Mouse (Mus musculus) adipocyte (in vitro differentiated cells): ENCODE measurements around the gene Adgrg1.

Experiments
- DNase-seq: peaks from one replicate; pipeline ENCODE4 v3.0.0-alpha.2; 2016; ENCODE audit warnings: low spot score

The Adgrg1 gene

DNA sequence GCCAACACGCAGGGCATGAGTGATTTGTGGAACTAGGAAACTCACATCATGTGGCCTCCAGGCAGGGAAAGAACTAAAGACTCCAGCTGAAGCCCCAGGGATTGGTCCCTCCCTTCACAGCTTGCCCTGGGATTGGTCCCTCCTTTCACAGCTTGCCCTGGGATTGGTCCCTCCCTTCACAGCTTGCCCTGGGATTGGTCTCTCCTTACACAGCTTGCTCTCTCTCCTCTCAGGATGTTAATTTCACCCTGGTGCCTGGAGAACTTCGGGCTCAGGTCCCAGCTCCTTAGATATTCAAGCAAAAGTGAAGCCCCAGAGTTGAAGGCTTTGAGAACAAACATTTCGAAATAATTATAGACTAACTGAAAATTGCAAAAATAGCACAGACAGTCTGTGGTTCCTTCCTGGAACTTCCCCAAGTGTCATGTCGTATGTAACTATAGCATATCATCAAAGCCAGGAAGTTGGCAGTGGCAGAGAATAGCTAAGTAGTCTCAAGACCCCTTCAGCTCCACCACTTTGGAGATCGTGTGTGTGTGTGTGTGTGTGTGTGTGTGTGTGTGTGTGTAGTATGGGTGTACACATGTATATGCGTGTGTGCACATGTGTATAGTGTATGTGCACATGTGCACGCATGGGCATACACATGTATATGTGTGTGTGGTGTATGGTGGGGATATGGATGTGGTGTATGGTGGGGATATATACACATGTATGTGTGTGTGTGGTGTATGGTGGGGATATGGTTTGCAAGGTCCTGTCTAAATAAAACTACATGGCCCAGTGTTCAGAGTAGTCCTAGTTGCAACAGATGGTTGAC, 62.8 kb downstream of the Adgrg1 start:
- peak; percentile 90 for DNase-seq

DNA sequence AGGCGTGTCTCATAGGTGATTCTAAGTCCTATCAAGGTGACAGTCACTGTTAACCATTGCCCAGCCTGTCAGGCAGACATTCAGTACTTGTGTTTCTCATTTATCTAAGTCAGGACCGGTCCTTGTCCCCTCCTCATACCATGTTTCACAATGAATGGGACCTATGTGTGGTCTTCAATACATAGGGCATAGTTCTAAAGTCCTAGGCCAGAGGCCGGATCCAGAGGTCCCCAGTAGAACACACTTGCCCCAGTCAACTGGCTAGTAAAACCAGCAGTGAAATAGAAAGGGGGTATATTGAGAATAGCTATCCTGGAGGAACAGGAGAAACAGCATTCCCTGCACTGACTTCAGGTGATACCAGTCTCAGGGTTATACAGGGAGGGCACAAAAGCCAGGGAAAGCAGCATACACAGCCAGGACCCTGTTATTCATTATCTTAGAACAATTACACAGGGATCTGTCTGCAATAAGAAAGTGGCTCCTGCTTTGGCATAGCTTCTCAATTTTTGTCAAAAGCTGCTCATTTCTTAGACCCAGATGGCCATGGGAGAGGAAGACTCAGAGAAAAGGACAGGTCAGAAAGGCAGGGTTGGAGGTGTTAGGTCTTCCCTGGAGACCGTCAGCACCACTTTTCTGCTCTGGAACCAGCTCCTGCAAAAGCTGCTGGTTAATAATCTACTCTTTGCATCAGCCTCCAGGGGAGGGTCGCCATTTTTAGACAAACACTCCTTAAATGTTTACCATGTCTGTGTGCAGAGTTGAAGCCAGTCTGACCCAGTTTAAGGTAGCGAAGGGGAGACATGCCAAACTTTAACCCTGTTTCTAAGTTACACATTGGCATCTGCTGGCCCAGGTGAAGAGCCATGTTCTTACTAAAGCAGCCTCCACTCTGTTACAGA, 67.6 kb downstream of the Adgrg1 start:
- DNase-seq = no peak

DNA sequence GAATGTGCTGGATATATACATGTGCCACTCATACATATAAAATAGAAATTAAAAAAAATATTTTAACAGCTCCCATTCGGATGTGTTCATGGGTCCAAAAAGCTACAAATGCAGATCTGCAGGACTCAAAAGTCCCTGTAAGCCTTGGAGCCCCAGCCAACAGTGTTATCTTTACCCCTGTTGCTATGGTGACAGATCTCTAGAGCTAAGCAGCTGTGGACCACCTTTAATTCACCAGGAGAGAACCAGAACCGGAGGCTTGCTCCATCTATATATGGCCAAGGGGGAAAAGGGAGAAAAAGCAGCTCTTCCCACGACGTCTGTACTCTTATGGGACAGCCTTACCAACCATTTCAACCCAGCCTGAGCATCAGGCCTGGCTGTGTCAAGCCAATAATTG, 70.3 kb downstream of the Adgrg1 start:
- DNase-seq = no peak

DNA sequence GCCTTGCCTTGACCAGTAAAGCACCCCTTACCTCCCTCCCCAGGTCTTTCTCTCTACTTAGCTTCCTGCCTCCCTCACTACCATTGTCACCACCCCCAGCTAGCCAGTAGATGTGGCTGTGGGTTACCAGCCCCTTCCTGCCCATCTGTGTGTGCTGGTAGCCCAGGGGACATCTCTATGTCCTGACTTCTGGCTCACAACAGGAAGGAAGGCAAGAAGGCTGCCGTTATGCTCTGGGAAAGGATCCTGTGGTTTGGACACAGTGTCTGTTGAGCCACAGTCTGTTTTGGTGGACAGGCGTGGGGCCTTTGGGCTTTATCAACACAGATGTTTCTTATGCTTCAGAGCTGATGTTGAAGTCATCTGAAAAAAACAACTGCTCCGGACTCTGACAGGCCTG, 72.4 kb downstream of the Adgrg1 start:
- no peak for DNase-seq

DNA sequence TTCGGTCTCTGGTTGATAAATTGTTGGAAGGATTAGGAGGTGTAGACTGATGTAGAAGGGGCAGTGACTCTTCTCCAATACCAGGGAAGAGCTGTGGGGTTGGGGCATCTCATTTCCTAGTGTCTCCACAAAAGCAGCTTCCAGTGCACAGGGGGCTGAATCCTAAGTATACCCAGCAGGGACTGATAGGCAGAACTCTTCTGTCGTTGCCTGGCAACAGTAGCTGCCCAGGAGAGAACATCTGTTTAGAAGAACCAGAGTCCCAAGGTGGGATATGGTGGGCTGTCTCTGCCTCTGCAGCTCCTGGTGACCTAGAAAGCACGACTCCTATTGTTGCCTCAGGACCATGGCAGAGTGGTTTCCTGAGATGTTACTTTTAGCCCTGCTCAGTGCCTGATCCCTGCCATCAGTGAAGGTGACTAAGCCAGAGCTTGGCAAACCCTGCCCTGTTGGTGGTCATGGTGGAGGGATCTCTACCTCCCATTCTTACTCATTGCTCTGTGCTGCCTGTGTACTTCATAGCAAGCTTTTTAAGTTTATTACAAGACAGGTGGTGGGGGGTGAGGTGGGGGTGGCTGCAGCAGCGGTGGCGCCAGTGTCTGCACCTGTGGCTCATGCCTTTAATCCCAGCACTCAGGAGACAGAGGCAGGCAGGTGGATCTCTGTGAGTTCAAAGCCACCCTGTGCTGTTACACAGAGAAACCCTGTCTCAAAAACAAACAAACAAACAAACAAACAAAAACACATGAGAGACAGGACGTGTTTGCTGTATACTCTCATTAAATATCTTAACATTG, 73.5 kb downstream of the Adgrg1 start:
- no peak for DNase-seq

DNA sequence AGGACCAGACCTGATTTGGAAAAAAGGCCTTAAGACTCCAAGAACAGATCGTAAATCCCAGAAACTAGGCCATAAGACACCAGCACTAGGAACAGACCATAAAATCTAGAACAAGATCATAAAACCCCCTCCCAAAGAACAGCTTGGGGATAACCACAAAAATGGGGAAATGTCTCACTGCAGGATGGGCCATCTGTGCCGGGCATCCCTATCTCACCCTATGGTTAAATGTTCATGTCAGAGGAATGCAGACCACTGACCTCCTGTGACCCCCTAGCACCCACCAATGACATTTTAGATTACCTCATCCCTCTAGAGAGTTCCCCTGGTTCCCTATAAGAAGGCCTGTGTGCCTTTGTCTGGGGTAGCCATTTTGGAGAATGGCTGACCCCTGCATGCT, 75.1 kb downstream of the Adgrg1 start:
- no peak for DNase-seq

DNA sequence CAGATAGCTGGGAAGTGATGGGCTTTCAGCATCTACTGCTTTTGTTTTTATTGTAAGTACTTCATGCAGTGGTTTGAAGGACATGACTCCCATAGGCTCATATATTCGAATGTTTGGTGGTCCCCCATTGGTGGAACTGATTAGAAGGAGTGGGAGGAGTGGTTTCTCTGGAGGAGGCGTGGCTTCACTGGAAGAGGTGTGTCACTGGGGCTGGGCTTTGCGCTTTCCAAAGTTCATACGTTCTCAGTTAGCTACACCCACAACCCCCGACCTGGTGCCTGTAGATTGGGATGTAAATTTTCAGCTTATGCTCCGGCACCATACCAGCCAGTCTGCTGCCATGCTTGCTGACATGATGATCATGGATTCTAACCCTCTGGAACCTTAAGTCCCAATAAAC, 79.9 kb downstream of the Adgrg1 start:
- no peak for DNase-seq

DNA sequence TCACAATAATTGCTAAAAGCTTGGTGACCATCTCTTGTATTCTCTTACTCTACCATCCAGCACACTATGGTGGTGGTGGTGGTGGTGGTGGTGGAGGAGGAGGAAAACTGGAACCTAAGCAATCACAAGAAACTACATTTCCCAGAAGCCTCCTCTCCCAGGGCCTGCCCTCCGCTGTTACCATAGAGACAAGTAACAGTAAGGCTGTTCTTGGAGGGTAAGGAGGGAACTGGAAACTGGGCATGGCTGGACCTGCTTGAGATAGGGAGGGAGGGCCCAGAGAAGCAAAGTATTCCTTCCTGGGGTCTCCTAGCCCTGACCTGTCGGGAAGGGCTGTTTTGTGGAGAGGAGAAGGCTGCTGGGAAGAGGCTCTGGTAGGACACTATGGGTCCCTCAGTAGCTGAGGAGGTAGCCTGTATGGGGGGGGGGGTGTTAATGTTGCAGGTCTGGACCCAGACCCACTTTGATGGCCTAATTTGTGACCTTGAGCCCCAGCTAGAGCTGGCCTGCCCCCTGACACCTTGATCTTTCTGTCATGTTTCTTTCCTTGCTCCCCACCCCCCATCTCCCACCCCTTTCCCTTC, 80.5 kb downstream of the Adgrg1 start, which contains the start of gene Drc7:
TSS of gene Drc7 (plus strand) at position 177 of the 584 bp plus-strand sequence.
- DNase-seq = no peak

DNA sequence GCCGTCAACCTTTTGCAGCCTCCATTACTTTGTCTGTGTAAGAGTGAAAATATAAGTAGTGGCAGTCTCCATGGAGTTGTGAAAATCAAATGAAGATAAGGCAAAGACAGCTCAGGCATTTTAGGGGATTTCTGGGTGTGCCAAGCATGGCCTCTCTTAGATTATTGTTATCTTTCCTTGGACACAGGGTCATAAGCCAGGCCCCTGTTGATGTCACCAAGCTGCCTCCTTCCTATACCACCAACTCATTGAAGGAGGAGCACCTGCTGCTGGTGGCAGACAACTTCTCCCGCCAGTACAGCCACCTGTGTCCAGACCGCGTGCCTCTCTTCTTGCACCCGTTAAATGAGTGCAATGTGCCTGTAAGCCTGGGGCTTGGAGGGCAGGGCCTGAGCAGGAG, 81.9 kb downstream of the Adgrg1 start:
- DNase-seq = no peak

DNA sequence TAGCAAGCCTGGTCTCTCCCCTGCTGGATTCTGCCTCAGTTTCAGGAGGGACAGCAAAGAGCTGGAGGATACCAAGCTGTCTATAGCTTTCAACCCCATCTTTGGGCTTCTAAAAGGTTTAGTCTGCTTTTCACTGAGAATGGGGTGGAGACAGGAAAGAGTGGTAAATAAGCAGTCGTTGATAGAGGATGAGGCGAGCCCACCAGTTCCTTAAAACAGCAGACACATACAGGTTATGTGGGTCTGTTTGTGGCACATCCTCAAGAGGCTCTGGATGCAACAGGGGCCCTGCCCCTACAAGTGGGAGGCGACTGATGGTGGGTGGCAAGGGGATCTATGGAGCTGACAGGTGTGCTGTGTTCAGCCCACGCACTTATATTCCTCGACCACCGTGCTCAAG, 84.1 kb downstream of the Adgrg1 start:
- DNase-seq = no peak

DNA sequence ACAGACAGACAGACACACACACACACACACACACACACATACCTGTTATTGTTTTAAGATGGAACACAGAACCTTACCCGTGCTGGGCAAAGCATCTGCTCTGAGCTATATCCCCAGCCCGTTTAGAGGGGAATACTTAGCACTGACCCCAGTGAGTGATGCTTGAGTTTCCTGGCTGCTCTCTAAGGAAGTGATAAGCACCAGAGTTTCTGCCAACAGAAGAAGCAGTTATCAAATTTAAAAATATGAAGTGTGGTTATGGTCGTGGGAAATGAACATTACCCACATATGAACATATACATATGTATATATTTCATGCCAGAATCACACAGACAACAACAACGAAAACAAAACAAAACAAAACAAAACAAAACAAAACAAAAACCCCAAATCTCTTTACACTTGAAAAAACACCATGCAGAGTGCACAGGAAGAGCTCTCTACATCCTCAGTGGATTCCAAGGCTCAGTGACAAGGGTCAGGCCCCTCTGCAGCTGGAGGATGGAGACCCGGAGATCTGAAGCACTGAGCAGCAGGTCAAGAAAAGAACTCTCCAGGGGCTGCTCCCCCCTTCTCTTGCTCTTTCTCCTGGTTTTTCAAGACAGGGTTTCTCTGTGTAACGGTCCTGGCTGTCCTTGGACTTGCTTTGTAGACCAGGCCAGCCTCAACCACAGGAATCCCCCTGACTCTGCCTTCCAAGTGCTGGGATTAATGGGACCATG, 85.4 kb downstream of the Adgrg1 start:
- no peak for DNase-seq
